Mouse (Mus musculus): ENCODE measurements around the gene Itgae.

The Itgae gene

GRCm38 (mm10) chr11:73148209-73148608 is 57.8 kb downstream of the Itgae start:
- DNase-seq (ENCODE audit: low read depth) = no peak

GRCm38 (mm10) chr11:73155071-73155470 is 64.7 kb downstream of the Itgae start:
- no peak for DNase-seq (ENCODE audit: low read depth)

- DNase-seq (ENCODE audit: low read depth) = no peak
These were observed 69.8 kb downstream of the Itgae start, which contains the start of gene P2rx5 for GRCm38 (mm10) chr11:73159957-73160810. Gene P2rx5, plus strand, starts transcription at chr11:73160421.

GRCm38 (mm10) chr11:73160811-73161200 is 70.4 kb downstream of the Itgae start:
- no peak for DNase-seq (ENCODE audit: low read depth)

- no peak for DNase-seq (ENCODE audit: low read depth)
These were observed 71.2 kb downstream of the Itgae start for GRCm38 (mm10) chr11:73161616-73162015.

- no peak for DNase-seq (ENCODE audit: low read depth)
These were observed 71.9 kb downstream of the Itgae start for GRCm38 (mm10) chr11:73162284-73162683.

GRCm38 (mm10) chr11:73168071-73168470 is 77.7 kb downstream of the Itgae start:
- no peak for DNase-seq (ENCODE audit: low read depth)

GRCm38 (mm10) chr11:73168576-73168975 is 78.2 kb downstream of the Itgae start:
- DNase-seq (ENCODE audit: low read depth) = no peak

GRCm38 (mm10) chr11:73169231-73169630 is 78.8 kb downstream of the Itgae start:
- peak; percentile 67 for DNase-seq (ENCODE audit: low read depth)

GRCm38 (mm10) chr11:73172186-73172585 is 81.8 kb downstream of the Itgae start:
- DNase-seq (ENCODE audit: low read depth) = no peak

- DNase-seq (ENCODE audit: low read depth) = no peak
These were observed 85.2 kb downstream of the Itgae start for GRCm38 (mm10) chr11:73175612-73176011.

GRCm38 (mm10) chr11:73176186-73176585 is 85.8 kb downstream of the Itgae start:
- peak; percentile 13 for DNase-seq (ENCODE audit: low read depth)

GRCm38 (mm10) chr11:73176608-73177508 is 86.5 kb downstream of the Itgae start, which contains the start of the genes Emc6 and Tax1bp3:
Gene Emc6, minus strand, starts transcription at chr11:73177037.
Gene Tax1bp3, plus strand, starts transcription at chr11:73177083.
- DNase-seq (ENCODE audit: low read depth) = peak; percentile 96

GRCm38 (mm10) chr11:73177509-73177875 is 87.1 kb downstream of the Itgae start:
- no peak for DNase-seq (ENCODE audit: low read depth)

GRCm38 (mm10) chr11:73177895-73178294 is 87.5 kb downstream of the Itgae start:
- no peak for DNase-seq (ENCODE audit: low read depth)

- no peak for DNase-seq (ENCODE audit: low read depth)
These were observed 95.7 kb downstream of the Itgae start for GRCm38 (mm10) chr11:73185872-73186615.

GRCm38 (mm10) chr11:73187231-73187630 is 96.8 kb downstream of the Itgae start:
- no peak for DNase-seq (ENCODE audit: low read depth)

- DNase-seq (ENCODE audit: low read depth) = no peak
These were observed 102.7 kb downstream of the Itgae start for GRCm38 (mm10) chr11:73193047-73193446.

- no peak for DNase-seq (ENCODE audit: low read depth)
These were observed 104.1 kb downstream of the Itgae start for GRCm38 (mm10) chr11:73194444-73194843.
